Mouse (Mus musculus): ENCODE measurements around the gene Dstn. TPM values are rescaled to one million over a fixed set of nuclear protein-coding genes. Genes with fewer than 3 reads are reported as not detected.

The Dstn gene
- 100 to 1,000 TPM; 129 to 151 (median 143) TPM for total RNA-seq (2022)

DNA sequence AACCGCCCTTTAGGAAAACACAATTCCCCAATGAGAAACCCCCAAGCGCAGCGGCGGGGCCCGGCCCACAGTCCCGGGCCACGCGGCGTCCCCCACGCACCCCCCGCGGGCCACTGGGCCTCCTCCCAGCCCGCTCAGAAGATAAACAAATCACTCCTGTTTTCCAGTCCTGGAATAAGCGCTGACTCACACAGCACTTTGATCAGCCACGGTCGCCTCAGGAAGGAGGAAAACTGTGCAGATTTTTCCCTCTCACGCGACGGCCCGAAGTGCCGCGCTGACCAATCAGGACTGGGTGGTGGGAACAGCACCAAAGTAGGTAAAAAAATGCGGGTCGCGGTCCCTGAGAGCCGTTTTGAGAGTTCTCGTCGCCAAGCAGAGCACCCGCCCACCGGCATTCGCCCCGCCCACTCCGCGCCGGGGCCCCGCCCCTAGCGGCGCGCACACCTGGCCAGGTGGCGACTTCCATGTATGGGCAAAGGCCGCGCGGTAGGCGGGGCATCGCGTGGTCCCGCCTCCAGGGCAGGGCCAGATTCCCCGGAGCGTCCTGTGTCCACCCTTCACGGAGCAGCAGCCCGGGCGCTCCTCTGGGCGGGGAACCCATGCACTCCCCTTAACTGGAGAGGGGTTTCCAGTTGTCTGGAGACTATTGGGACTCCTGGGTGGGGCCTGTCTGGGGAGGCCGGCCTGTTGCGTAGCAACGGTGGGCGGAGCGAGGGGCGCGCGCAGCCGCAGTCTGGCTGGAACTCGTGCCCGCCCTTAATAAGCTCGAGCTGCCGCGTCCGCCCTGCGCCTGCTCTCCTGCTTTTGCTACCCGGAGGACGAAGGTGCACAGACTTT is at the start of gene Dstn:
Dstn (plus strand) TSS at position 561 of the 840 bp plus-strand sequence.
- DNase-seq (ENCODE audit: low spot score) = peak; percentile 97

DNA sequence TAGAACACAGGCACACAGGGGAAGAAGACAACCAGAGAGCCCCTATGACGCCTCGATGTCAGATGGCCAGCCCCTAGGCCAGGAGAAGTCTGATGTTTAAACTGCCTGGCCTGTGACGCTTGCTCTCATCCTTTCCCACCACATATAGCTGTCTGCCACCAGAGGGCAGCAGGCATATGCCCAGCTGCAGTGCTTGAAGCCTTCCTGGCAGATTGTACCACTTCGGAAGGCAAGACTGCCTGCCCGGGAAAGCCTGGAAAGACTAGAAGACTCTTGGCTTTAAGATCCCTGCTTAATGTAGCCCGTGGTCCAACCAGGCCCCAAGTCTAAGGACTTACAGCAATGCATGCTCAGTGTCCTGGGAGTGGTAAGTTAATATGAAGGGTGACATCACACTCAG is 47.8 kb upstream of the Dstn start:
- DNase-seq (ENCODE audit: low spot score) = peak; percentile 81

DNA sequence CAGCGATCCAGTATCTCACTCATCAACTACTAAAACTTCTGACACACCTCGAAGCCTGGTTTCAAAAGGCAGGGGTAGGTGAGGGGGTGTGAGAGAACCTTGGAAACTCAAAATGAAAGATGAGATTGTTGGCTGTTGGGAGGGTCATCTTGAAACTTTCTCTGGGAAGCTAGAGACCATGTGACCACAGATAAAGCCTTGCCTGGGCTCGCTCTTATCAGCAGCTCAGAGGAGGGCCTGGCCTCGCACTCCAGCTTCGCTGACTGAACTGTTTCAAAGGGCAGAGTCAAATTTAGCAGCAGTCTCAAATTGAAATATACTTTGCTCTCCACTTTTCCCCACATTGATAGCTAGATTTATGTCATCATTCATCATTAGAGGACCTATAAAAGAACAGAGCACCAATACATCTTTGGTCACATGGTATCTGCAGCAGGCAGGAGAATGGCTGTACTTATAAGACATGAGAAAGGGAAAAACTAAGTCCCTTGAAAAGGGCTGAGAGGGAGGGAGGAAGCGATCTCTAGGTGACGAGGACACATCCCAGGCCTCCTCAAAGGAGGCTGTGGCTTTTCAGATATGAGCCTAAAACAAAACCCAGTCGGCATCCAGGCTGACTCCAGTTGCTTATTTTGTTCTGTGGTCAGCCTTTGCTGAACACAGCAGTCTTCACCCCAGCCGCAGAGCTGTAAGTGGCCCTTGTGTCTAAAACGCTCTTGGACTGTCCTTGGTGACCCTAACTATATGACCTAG is 44.0 kb upstream of the Dstn start:
- peak; percentile 65 for DNase-seq (ENCODE audit: low spot score)

DNA sequence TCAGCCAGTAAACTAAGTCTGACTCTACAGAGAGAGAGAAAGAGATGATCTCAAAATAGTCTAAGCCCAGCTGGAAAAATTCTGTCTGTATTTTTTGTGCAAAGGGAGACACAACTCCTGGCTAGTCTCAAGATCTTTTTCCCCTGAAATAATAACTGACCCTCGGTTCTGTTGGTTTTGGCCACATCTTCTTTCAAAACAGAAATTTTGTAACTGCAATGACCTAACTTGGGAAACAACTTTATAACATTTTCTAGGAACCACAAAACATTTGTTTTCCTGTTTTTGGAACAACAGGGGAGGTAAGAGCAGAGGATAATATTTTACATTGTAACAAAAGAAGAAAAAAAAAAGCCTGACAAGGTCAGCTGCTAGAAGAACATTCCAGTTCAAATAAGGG is 39.1 kb upstream of the Dstn start:
- peak; percentile 40 for DNase-seq (ENCODE audit: low spot score)

DNA sequence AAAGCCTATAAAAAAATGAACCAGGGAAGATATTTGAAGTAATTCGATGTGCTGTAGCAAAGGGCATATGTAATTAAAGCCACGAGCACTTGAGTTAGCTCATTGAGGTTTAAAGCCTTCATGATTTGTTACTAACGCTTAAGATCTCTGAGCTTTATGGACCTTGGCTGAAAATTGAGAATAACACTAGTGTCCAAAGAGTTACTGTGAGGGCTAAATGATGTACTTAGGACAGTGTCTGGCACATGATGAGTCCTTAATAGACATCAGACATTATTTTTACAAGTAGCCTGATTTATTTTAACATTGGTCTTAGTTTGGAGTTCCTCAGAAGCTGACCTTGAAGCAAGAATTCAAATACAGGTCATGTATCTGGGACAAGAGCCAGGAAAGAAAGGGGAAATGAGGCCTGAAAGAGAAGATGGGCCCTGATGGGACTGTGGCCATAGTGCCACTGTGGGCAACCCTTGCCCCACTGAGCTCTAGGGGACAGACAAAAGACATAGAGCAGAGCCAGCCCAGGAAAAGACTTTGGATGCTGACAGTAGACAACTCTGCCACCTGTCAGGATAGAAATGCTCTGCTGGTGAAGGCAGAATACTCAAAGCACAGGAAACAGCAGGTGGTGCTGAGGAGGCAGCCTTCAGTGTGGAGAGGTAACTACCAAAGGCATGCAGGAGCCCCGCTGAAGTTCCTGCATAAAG is 38.0 kb upstream of the Dstn start:
- no peak for DNase-seq (ENCODE audit: low spot score)

DNA sequence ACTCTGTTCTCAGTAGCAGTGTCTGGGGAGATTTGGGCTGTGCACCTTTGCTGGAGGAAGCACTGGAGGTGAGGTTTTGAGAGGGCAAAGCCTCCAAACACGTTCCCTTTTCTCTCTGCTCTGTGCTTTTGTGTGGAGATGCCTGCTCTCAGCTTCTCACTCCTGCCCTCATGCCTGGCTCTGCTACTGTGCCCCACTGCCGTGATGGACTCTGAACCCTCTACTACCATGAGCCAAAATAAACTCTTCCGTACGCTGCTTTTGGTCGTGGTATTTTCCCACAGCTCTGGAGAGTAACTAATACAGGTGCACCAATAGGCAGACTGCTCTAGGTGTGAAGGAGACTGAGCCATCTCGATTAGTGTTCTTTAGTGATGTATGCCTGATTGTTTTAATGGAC is 35.8 kb upstream of the Dstn start:
- DNase-seq (ENCODE audit: low spot score) = no peak

DNA sequence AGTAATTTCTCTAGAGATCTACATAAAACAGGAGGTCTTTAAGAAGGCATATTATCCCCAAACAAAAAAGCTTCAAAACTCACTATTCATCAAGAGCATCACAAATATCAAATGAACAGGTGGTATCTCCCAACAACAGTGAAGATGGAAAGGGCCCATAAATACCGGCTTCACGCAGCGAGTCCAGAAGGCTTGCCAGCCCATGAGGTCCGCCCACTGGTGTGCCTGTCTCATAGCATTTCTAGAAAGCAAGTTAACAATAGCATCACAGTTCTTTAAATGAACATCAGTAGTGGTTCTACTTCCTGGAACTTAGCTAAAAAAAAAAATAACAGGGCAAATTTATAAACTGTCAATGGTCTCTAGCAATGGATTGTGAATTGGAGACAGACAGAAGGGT is 33.1 kb upstream of the Dstn start:
- no peak for DNase-seq (ENCODE audit: low spot score)

DNA sequence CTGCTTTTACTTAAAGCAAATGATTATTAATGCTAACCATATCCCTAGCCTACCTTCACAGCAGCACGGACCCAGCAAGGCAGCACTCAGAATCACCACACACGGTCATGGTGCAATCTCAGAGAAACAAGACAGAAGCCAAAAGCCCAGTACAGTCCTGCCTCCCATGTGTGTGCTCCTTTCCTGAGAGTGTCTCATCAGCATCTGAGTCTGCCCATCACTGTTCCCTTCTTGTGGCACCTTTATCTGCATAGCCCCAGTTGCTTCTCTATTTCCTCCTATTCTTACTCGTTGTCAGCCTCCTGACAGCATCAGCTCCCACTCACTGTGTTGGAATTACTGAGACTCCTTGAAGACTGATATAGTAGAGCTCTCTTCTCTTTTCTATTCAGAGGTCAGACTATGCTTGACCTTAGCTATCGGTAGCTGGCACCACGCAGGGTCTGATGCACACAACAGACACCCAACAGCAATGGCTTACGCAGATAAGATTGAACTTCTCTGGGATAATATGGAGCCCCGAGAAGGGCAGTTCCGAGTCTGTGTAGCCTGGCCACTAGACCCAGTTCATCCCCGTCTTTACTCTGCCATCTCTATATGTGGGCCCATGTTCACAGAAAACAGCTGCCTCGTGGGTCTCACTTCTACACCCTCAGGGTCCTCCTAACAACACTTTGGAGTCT is 32.4 kb upstream of the Dstn start:
- DNase-seq (ENCODE audit: low spot score) = no peak

DNA sequence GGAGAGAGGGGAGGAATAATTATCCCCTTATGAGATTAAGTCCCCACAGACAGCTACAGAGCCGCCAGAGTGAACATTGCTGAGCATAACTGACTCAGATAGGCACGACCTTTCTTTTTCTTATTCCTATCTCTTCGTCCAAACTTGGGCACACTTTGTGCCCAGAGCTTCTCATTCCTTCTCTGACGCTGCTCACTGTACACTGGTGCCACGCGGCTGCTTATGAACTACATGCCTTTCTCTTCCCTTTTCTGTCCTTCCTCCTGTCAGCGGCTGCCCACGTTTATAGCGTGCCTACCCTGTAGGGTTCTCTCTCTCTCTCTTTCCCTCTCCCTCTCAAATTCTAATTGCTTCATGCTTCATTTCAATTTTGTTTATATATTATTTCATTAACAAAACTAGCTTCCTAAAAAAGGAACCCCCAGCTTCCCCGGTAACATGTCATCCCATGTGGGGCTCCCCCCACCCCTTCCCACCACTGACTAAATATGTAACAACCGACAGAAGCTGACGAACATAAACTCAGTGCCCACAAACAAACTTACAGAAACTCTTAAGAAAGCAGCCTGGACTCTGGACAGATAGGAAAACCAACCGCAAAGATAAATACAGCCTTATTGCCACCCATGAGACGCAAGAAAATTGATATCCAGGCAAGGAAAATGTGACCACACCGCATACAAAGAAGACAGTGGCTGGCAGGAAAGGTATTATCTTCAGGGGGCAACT is 25.8 kb upstream of the Dstn start:
- DNase-seq (ENCODE audit: low spot score) = no peak

DNA sequence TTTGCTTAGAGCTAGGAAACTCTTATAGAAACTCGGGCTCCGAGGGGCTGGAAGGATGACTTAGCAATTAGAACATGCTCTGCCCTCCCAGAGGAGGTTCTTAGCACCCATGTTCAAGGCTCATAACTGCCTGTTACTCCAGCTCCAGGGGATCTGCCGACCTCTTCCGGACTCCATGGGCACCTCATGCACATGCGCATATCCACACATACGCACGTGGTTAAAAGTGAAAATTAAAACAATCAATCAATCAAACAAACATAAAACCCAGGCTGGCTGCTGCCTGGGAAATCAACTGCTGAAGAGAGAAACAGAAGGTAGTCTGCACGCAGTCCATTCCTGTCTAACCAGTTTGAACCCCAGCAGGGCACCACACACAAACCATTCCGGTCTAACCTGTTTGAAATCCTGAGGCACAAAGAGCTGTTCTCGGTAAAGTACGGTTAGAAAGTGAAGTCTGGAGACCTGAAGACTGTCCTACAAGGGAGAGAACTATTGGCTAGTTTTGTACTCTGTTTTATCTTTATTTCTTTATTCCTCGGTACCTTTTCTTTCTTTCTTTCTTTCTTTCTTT is 25.2 kb upstream of the Dstn start:
- DNase-seq (ENCODE audit: low spot score) = no peak

DNA sequence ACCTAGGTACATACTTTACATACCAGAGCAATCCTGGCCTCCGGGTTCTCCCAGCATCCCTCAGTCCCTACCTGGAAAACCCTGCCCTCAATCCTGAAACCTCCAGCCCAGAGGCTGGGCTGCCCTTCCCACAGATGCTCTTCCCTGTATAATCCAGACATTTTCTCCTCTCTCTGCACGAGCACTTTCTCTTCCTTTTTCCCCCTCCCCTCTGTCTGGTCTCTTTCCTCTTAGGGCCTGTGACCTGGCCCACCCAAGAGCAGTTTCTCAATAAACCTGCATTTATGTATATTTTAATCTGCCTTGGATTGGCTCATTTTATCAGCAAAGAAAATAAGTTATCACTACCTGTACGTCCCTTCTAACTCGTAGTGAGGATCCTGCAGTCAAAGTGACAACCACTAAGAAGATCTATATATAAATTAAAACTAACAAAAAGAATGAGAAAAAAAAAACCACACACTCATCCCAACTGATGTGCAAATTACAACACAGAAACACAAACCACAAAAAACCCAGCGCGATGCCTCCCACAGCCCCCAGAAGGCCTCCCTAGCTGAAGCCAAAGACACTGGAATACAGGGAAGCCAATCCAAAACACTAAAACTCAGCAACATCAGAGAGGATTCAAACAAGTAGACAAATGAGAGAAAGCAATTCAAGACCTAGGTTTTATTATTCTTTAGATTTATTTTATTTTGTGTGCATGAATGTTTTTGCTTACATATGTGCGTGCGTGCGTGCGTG is 23.6 kb upstream of the Dstn start:
- DNase-seq (ENCODE audit: low spot score) = no peak

DNA sequence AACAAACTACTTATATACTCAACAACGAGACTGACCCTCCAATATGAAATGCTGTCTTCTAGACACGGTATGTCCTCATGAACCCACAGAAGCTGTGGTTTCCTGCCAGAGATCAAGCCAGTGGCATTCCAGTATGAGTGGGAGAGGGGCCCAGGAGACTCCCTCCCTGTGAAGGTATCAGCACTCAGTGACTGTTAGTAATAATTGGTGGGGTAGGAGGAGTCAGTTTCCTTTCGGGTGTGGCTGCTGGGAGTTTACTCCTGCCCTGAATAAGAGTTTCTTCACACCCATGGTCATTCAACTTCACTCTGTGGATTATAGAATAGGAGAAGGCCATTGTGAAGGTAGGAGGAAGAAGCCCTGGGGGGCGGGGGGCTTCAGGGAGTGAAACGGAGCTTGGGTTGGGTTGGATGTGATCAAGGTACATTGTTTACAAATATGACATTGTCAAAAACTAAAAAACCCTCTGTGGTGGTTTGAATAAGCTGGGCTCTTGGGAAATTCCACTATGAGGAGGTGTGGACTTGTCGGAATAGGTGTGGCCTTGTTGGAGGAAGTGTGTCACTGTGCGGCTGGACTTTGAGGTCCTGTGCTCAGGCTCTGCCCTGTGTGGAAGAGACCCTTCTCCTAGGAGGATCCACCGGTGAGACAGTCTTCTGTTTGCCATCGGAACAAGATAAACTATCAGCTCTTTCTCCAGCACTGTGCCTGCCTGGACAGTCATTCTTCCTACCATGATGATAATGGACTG is 15.5 kb upstream of the Dstn start:
- no peak for DNase-seq (ENCODE audit: low spot score)

DNA sequence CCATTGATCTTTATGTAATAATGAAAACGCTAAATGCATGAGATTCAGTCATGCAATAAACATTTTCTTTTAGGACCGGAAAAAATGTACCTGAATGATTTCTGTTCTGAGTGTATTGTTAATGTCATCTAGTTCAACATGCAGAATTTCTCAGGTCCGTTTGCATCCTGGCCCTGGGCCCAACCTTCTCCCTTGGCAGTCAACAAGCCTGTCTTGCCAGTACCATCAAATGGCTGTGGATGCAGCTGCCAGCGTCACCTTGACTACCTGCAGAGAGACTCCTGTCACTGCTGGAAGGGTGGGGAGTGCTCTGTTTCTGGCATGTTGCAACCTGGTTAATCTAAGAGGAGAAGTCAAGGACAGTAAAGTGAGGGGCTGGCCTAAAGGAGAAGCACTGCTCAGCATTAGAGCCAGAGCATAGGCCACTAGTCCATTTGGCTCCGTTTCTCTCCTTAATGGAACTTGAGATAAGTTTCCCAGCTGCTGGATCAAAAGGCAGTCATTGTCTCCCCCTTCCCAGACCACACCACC is 14.2 kb upstream of the Dstn start:
- DNase-seq (ENCODE audit: low spot score) = no peak

DNA sequence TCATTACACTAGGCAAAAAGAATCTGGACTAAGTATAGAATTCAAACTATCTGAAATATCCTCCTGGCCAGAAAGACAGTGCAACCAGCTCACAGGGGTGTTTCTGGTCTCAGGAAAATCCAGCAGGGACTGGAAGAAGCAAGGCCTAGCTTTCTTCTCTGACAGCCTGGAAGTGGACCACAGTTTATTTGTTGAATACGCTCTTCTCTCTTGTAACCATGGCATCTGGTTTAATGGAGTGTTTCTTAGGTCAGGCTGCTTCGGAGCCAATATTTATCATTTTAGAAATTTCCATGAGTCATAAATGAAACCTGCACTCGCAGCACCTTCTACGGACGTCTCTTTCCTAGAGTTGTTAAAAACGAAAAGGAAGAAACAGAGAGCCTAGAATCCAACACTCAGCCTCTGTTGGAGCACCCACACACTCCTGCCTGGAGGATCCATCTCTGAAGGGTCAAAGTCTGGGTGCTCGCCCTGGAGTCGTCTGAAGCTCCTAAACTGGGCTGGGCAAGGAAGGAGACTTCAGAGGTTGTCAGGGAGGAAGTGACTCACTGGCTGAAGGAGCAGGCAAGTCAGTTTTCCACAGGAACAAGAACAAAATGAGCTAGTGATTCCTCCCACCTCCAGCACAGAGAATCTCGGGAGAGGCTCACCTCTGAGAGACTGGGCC is 11.6 kb upstream of the Dstn start:
- no peak for DNase-seq (ENCODE audit: low spot score)

DNA sequence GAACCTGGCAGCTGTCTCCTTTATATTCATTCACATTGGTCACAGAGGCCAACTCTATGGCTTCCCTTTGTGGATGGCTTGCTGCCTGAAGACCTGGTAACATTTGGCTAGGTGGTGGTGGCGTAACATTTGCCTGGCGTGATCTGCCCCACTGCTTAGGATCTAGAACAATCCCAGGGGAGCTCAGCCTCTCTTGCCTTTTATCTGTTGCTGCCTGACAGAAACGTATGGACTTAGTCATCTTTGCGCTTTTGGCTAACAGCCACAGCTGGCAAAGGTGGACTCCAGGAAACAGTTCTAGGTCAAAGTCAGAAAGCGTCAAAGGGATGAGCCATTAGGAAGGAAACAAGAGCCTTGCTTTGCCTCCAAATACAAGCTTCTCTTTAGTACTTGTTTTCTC is 10.2 kb upstream of the Dstn start:
- DNase-seq (ENCODE audit: low spot score) = no peak

DNA sequence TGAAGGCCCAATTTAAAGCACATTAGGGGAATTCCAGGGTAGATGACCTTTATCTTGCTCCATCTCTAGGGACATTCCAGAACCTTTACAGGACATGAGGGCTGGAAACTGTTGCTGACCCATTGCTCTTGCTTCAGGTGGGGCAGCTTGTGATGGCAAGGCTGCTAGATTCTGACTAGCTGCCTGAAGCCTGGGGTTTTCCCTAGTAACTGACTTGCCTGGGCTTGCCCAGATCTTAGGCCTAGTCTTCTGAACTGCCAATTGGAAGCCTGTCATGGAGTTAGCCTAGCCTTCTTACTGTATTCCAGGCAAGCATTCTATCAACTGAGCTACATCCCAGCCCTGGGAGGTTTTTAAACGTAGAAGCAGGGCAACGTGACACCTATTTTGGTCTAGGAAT is 5.9 kb upstream of the Dstn start:
- no peak for DNase-seq (ENCODE audit: low spot score)

DNA sequence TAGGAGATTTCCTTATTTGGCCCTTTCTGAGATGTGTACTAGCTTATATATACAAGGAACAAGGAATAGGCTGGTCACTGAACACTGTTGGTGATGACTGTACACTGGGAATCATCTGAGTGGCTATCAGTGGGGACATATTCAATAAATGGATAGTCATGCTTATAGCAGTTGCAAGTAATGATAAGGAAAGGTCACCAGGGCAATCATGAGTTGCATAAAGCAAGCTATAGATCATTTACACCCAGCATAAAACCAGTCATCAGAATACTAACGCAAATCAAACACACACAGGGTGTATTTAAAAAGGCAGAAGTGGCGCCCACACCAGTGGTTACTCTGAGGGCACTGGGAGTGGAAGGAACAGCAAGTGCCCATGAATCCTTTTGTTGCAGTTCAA is 2.9 kb upstream of the Dstn start:
- DNase-seq (ENCODE audit: low spot score) = no peak

DNA sequence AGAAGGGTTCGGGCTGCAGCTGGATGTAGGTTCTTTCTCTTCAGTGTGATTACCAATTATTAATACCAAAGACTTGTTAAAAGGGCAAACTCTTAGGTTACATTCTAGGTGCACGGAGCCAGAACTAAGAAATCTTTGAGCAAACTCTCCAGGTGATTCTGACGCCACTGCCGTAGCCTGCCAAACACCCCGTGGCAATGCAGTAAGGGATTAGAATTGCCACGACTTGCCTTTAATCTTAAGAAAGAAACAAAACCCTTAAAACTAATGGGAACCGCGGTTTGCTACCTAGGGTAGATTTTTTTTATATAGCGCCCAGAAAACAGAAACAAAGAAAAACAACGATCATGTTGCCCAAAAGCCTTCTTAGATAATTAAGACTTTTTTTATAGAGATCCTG is 899 bp upstream of the Dstn start:
- no peak for DNase-seq (ENCODE audit: low spot score)
